Mouse (Mus musculus): ENCODE measurements at regions not wholly inside any gene's neighbourhood (a gene's known extent, or its start where the extent isn't known, plus 50 kb on each side); places are given as distances from the start of the nearest gene placed in this dataset.

DNA sequence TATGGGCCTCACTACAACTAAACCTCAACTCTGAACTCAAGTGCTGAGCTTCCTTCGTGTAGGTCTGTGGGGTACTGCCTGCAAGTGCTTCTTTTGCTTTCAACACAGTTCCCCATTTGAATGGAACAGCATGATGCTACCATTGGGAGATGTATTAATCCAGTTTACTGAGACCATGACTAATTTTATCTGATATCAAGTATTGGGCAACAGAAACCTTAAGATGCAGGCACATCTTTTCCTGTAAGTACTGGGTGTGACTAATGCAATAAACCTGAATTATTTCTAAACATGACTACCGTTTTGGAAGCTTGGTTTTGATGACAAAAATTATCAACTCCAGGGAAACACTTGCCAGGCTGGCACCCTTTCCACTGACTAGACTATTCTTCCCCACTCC is 153.4 kb upstream of the Tent5a start:
- Histone ChIP-seq H3K36me3 (ENCODE audit: control insufficient read depth, insufficient read depth, low read length) (no peaks in the 10 kb centered on the region), H3K79me2 (replicated peaks; ENCODE audit: control insufficient read depth, insufficient read depth, low read length) (no peaks in the 10 kb centered on the region), H3K9ac (ENCODE audit: low read depth, low read length) (no peak overlapping the region), H3K4me3 (no peak overlapping the region), H3K4me1 (ENCODE audit: control insufficient read depth, insufficient read depth, low read length) (no peaks in the 10 kb centered on the region), H3K27me3 (ENCODE audit: control insufficient read depth, insufficient read depth, low read length) (no peaks in the 10 kb centered on the region), H3K27ac (no peak overlapping the region)
- no peak for DNase-seq
- no peak for TF ChIP-seq EP300 (IDR thresholded peaks at IDR 0.05; ENCODE audit: insufficient read depth, low read depth, low read length)
- TF ChIP-seq CTCF (IDR thresholded peaks at IDR 0.05): no peak
- no peak for TF ChIP-seq POLR2A (IDR thresholded peaks at IDR 0.05; ENCODE audit: insufficient read depth, low read depth, low read length)
- 66% methylated on average over 2 of the region's 2 CpGs for WGBS
- intact Hi-C loops (cut with DNase I): no loop called here

DNA sequence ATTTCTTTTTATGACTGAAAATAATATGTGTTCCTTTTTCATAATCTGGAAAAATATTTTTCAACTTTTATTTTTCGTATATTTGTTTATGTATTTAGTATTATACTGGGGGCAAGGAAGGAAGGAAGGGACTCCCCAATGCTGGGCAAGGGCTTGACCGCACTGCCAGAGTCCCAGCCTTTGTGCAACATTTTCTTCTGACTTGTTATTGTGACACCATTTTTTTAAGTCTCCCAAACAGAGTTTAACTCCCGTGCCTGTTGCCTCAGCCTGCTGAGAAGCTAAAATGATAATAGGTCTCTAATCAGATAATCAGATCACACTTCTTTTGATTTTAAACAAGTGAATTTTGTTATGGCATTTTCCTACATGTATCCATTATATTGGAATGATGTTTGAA is 148.1 kb upstream of the Tent5a start:
- intact Hi-C loops (cut with DNase I): no loop called here
- H3K36me3 ChIP-seq (ENCODE audit: control insufficient read depth, insufficient read depth, low read length): no peaks in the 10 kb centered on the region
- H3K27ac ChIP-seq: no peak overlapping the region
- H3K79me2 ChIP-seq (replicated peaks; ENCODE audit: control insufficient read depth, insufficient read depth, low read length): no peaks in the 10 kb centered on the region
- H3K9ac ChIP-seq (ENCODE audit: low read depth, low read length): no peak overlapping the region
- TF ChIP-seq CTCF (IDR thresholded peaks at IDR 0.05) (no peak), EP300 (IDR thresholded peaks at IDR 0.05; ENCODE audit: insufficient read depth, low read depth, low read length) (no peak), POLR2A (IDR thresholded peaks at IDR 0.05; ENCODE audit: insufficient read depth, low read depth, low read length) (no peak)
- WGBS: 66% methylated on average over 3 of the region's 3 CpGs
- no peak overlapping the region for H3K4me3 ChIP-seq
- H3K4me1 ChIP-seq (ENCODE audit: control insufficient read depth, insufficient read depth, low read length): no peaks in the 10 kb centered on the region
- no peak for DNase-seq
- H3K27me3 ChIP-seq (ENCODE audit: control insufficient read depth, insufficient read depth, low read length): no peaks in the 10 kb centered on the region

DNA sequence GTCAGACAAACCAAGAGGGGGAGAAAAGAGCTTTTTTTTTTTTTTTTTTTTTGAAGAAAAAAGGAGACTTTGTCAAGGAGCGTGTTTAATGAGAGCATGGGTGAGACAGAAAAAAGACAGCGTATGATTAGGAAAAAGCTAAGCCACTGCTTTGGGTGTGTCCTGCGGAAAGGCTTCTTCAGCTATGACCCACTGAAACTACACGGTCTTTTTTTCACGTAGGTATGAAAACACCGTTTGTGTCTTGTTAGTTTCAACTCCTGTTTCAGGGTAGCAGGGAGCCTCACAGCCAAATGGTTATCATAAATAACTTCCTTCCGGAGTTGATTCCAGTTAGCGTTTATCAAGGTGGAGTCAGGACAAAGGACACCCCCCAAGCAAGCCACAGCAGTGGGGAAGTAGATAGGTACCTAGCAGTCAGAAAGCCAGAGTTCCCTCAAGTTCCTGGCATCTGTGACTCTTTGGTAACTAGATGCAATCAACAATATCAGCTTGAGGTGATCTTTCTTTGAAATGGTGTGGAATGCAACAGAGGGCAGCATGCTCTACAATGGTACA is 143.2 kb upstream of the Tent5a start:
- no peak overlapping the region for H3K9ac ChIP-seq (ENCODE audit: low read depth, low read length)
- no peaks in the 10 kb centered on the region for H3K4me1 ChIP-seq (ENCODE audit: control insufficient read depth, insufficient read depth, low read length)
- TF ChIP-seq EP300 (IDR thresholded peaks at IDR 0.05; ENCODE audit: insufficient read depth, low read depth, low read length): no peak
- TF ChIP-seq CTCF (IDR thresholded peaks at IDR 0.05): no peak
- TF ChIP-seq POLR2A (IDR thresholded peaks at IDR 0.05; ENCODE audit: insufficient read depth, low read depth, low read length): no peak
- WGBS: 58% methylated on average over 8 of the region's 8 CpGs
- no peaks in the 10 kb centered on the region for H3K79me2 ChIP-seq (replicated peaks; ENCODE audit: control insufficient read depth, insufficient read depth, low read length)
- H3K27ac ChIP-seq: no peak overlapping the region
- H3K36me3 ChIP-seq (ENCODE audit: control insufficient read depth, insufficient read depth, low read length): no peaks in the 10 kb centered on the region
- H3K4me3 ChIP-seq: no peak overlapping the region
- intact Hi-C loops (cut with DNase I): no loop called here
- DNase-seq: no peak
- H3K27me3 ChIP-seq (ENCODE audit: control insufficient read depth, insufficient read depth, low read length): no peaks in the 10 kb centered on the region

- Histone ChIP-seq H3K79me2 (replicated peaks; ENCODE audit: control insufficient read depth, insufficient read depth, low read length) (no peaks in the 10 kb centered on the region), H3K9ac (ENCODE audit: low read depth, low read length) (no peak overlapping the region), H3K27me3 (ENCODE audit: control insufficient read depth, insufficient read depth, low read length) (no peaks in the 10 kb centered on the region), H3K4me3 (no peak overlapping the region), H3K36me3 (ENCODE audit: control insufficient read depth, insufficient read depth, low read length) (no peaks in the 10 kb centered on the region), H3K27ac (no peak overlapping the region), H3K4me1 (ENCODE audit: control insufficient read depth, insufficient read depth, low read length) (no peaks in the 10 kb centered on the region)
- intact Hi-C loops (cut with DNase I): no loop called here
- DNase-seq: no peak
- 67% methylated on average over 3 of the region's 3 CpGs for WGBS
- TF ChIP-seq CTCF (IDR thresholded peaks at IDR 0.05) (no peak), POLR2A (IDR thresholded peaks at IDR 0.05; ENCODE audit: insufficient read depth, low read depth, low read length) (no peak), EP300 (IDR thresholded peaks at IDR 0.05; ENCODE audit: insufficient read depth, low read depth, low read length) (no peak)
These were observed 142.1 kb upstream of the Tent5a start for GRCm38 (mm10) chr9:85469288-85469687.

DNA sequence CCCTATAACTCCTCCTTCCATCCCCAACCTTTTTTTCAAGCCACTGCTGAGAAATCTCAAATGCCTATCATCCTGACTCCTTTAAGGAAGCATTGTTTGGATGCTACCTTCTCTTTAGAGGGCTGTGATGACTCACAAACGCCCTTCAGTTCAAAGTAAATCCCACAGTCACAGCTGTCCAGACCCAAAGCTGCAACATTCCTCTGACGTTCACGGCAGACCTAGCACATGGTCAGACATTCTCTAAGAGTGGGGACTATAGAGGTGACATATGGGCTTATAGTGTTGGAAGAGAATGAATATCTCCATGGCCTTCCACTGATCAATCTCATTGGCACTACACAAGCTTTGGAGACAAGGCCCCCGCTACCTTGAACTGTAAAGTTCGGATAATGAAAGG is 139.5 kb upstream of the Tent5a start:
- 73% methylated on average over 5 of the region's 5 CpGs for WGBS
- Histone ChIP-seq H3K4me1 (ENCODE audit: control insufficient read depth, insufficient read depth, low read length) (no peaks in the 10 kb centered on the region), H3K27me3 (ENCODE audit: control insufficient read depth, insufficient read depth, low read length) (no peaks in the 10 kb centered on the region), H3K9ac (ENCODE audit: low read depth, low read length) (no peak overlapping the region), H3K4me3 (no peak overlapping the region), H3K79me2 (replicated peaks; ENCODE audit: control insufficient read depth, insufficient read depth, low read length) (no peaks in the 10 kb centered on the region), H3K27ac (no peak overlapping the region), H3K36me3 (ENCODE audit: control insufficient read depth, insufficient read depth, low read length) (no peaks in the 10 kb centered on the region)
- intact Hi-C loops (cut with DNase I): no loop called here
- TF ChIP-seq EP300 (IDR thresholded peaks at IDR 0.05; ENCODE audit: insufficient read depth, low read depth, low read length) (no peak), POLR2A (IDR thresholded peaks at IDR 0.05; ENCODE audit: insufficient read depth, low read depth, low read length) (no peak), CTCF (IDR thresholded peaks at IDR 0.05) (no peak)
- no peak for DNase-seq

DNA sequence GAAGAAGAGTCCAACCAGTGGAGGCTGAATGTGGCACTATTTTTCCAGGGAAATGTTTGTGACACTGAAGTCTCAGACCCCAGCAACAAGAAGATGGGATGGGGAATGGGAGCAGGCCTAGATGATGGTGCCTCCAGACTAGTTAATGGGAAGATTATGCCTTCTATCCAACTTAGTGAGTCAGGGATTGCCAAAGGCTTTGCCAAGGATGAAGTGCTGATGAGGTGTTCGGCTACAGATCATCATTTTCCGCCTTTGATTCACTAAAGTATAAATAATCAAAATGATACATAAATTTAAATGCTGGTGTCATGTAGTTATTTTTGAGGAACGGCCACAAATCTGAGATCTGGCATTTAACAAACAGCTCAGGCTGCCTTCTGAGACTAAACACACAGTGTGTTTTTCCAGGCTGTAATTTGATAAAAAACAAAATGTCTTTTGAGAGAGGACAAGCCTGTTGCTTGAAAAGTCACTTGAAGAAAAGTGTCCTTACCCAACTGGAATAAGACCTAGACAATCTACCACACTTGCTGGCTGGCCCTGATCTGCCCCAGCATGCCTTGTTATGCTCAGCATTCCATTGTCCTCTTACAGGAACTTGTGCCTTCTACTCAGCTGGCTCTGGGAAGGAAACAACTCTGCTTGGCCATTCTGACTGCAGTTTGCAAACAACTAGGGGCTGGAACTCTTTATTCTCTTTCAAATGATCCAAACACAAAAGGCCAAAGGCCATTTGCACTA is 132.1 kb upstream of the Tent5a start:
- H3K27ac ChIP-seq: no peak overlapping the region
- no peak overlapping the region for H3K4me3 ChIP-seq
- H3K9ac ChIP-seq (ENCODE audit: low read depth, low read length): no peak overlapping the region
- DNase-seq: no peak
- intact Hi-C loops (cut with DNase I): loop anchor here (10.0 kb wide), 1 partner anchor 114 kb away; no protein-coding TSS in a partner anchor
- WGBS: 87% methylated on average over 3 of the region's 3 CpGs
- no peaks in the 10 kb centered on the region for H3K79me2 ChIP-seq (replicated peaks; ENCODE audit: control insufficient read depth, insufficient read depth, low read length)
- H3K36me3 ChIP-seq (ENCODE audit: control insufficient read depth, insufficient read depth, low read length): no peaks in the 10 kb centered on the region
- H3K27me3 ChIP-seq (ENCODE audit: control insufficient read depth, insufficient read depth, low read length): no peaks in the 10 kb centered on the region
- H3K4me1 ChIP-seq (ENCODE audit: control insufficient read depth, insufficient read depth, low read length): no peaks in the 10 kb centered on the region; the same call in 1 of the 2 replicates
- TF ChIP-seq POLR2A (IDR thresholded peaks at IDR 0.05; ENCODE audit: insufficient read depth, low read depth, low read length) (no peak), EP300 (IDR thresholded peaks at IDR 0.05; ENCODE audit: insufficient read depth, low read depth, low read length) (no peak), CTCF (IDR thresholded peaks at IDR 0.05) (no peak)

All from heart, adult 2 months (tissue).